Mouse (Mus musculus): ENCODE measurements at regions not wholly inside any gene's neighbourhood (a gene's known extent, or its start where the extent isn't known, plus 50 kb on each side); places are given as distances from the start of the nearest gene placed in this dataset. TPM values are rescaled to one million over a fixed set of nuclear protein-coding genes. Genes with fewer than 3 reads are reported as not detected.

Small RNA genes in the stretch of these regions (microRNA-seq; reads per million reads assigned to microRNA genes)
- gene Gm27682, result not detected

Measured in neural tube, embryonic 14.5 days (tissue).